Mouse (Mus musculus) kidney, postnatal 0 days (tissue): ENCODE data around the gene Szrd1. TPM values are rescaled to one million over a fixed set of nuclear protein-coding genes. Genes with fewer than 3 reads are reported as not detected.
"Not testable (repeated sequence)": the region's sequence is repeated elsewhere in the genome, so short reads cannot be mapped to it uniquely, and the experiment has no call there.

ENCODE experiments used
- ATAC-seq: fragments of 200-750 bp; cut with Nextera tagmentation; replicated peaks from 2 replicates; pipeline ENCODE4 v1.8.0; 2017; ENCODE audit warnings: low read depth, moderate number of reproducible peaks, moderate TSS enrichment, moderate library complexity; ENCODE audit not compliant: low FRiP score
- DNase-seq: peaks from one replicate; pipeline ENCODE4 v3.0.0-alpha.2; 2016; ENCODE audit warnings: low spot score
- H3K27ac ChIP-seq: fragments of 300-500 bp; sonication (generic); 2 replicates; pipeline ENCODE4 v1.5.1; 2014; ENCODE audit warnings: mild to moderate bottlenecking
- H3K27me3 ChIP-seq: fragments of 300-500 bp; sonication (generic); 2 replicates; pipeline ENCODE4 v1.6.1; 2014; ENCODE audit warnings: low read length, mixed read lengths; ENCODE audit not compliant: insufficient read depth
- H3K36me3 ChIP-seq: fragments of 300-500 bp; sonication (generic); 2 replicates; pipeline ENCODE4 v1.6.1; 2014; ENCODE audit warnings: low read length, mixed read lengths; ENCODE audit not compliant: insufficient read depth
- H3K4me1 ChIP-seq: fragments of 300-500 bp; sonication (generic); replicated peaks from 2 replicates; pipeline ENCODE4 v1.6.1; 2014; ENCODE audit warnings: antibody characterized with exemption, low read length, mixed read lengths; ENCODE audit not compliant: insufficient read depth
- H3K4me2 ChIP-seq: fragments of 300-500 bp; sonication (generic); 2 replicates; pipeline ENCODE4 v1.6.1; 2014; ENCODE audit warnings: mild to moderate bottlenecking, low read length, moderate library complexity, mixed read lengths
- H3K4me3 ChIP-seq: fragments of 300-500 bp; sonication (generic); replicated peaks from 2 replicates; pipeline ENCODE4 v1.5.1; 2014; ENCODE audit warnings: low read depth, low read length
- H3K9ac ChIP-seq: fragments of 300-500 bp; sonication (generic); 2 replicates; pipeline ENCODE4 v1.6.1; 2014; ENCODE audit warnings: low read depth, low read length
- H3K9me3 ChIP-seq: fragments of 300-500 bp; sonication (generic); replicated peaks from 2 replicates; pipeline ENCODE4 v1.6.1; 2016; ENCODE audit warnings: low read length, inconsistent platforms, mixed read lengths
- CTCF ChIP-seq: IDR thresholded peaks from 2 replicates; pipeline ENCODE4 v1.5.1; 2016; ENCODE audit warnings: antibody characterized with exemption, low read depth, mild to moderate bottlenecking, moderate library complexity
- WGBS: fragments of 180-500 bp; shearing (Covaris S2); extraction: QIAGEN DNeasy Blood & Tissue Kit; methylation state at CpG from one replicate; pipeline ENCODE4 v1.1.7; 2014; 5-methylcytosine and 5-hydroxymethylcytosine counted together
- polyA plus RNA-seq: library from polyadenylated mRNA; unstranded; fragments of >200 nt; fragmentation: Nextera tagmentation; extraction: Ambion mirVana; gene quantifications from 2 replicates; pipeline ENCODE4 v1.2.1, GENCODE M21; 2015

The Szrd1 gene
- polyA plus RNA-seq, 1 experiment from 2014 or later, result 38.0 TPM

GRCm38 (mm10) chr4:141138425-141139115 lies 1.0 kb downstream of the Szrd1 start:
- Histone ChIP-seq H3K9me3 (no peaks in the 10 kb centered on the region), H3K4me1 (peaks cover 30% of the 10 kb centered on the region), H3K36me3 (no peaks in the 10 kb centered on the region), H3K27me3 (no peaks in the 10 kb centered on the region), H3K9ac (peak overlapping the region; percentile 88), H3K27ac (peak overlapping the region; percentile 97), H3K4me2 (peak overlapping the region; percentile 84), H3K4me3 (peak overlapping the region; percentile 94)
- no peak; the same call in 1 of the 2 replicates for ATAC-seq
- DNase-seq, result peak; percentile 86
- WGBS, result under 1% methylated on average over 28 of the region's 29 CpGs
- TF ChIP-seq CTCF, result 0 out of 2 replicates have a peak, but pooled peaks have one; percentile 3

DNA sequence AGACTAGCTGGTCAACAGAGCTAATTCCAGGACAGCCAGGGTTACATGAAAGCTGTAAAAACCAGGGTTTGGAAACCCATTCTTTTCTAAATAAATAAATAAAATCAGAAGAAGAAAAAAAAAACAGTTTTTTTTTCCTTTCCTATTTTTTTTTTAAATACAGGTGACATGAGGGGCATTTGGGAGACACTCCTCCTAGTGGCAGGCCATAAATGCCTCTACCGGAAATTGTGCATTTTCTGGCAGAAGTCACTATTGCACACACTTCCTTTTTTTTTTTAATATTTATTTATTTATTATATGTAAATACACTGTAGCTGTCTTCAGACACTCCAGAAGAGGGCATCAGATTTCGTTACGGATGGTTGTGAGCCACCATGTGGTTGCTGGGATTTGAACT lies 1.8 kb downstream of the Szrd1 start:
- Histone ChIP-seq H3K4me2 (peak overlapping the region; percentile 84; the same call in 1 of the 2 replicates), H3K27ac (peak overlapping the region; percentile 97; the same call in 1 of the 2 replicates), H3K4me1 (peaks cover 37% of the 10 kb centered on the region)
- not testable (repeated sequence) for H3K9ac ChIP-seq, DNase-seq, H3K9me3 ChIP-seq, H3K27me3 ChIP-seq, H3K36me3 ChIP-seq, ATAC-seq, H3K4me3 ChIP-seq
- TF ChIP-seq CTCF, result peak; percentile 39; the same call in 1 of the 2 replicates
- WGBS, result 50% methylated on average over 3 of the region's 3 CpGs

DNA sequence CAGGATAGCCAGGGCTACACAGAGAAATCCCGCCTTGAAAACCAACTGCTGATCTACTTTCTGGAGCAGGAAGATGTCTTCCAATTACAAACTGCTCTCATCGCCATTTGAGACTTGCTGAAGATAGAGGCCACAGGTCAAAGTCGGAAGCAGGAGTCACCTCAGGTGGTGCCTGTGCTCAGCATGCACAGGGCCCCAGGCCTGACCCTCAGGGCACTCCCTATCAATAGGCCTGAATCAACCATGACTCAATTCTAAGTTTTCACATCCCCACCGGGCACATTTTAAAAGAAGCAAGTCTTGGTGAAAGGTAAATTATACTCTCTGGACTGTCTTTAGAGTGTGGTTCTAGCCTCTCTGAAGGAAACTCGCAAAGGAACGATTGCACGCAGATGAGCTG lies 3.4 kb downstream of the Szrd1 start:
- Histone ChIP-seq H3K9ac (no peak overlapping the region), H3K4me3 (no peak overlapping the region), H3K4me2 (no peak overlapping the region), H3K27ac (no peak overlapping the region), H3K4me1 (peaks cover 47% of the 10 kb centered on the region), H3K9me3 (no peaks in the 10 kb centered on the region), H3K36me3 (no peaks in the 10 kb centered on the region), H3K27me3 (no peaks in the 10 kb centered on the region)
- ATAC-seq (no peak), DNase-seq (no peak)
- TF ChIP-seq CTCF, result no peak
- 75% methylated on average over 7 of the region's 7 CpGs for WGBS

DNA sequence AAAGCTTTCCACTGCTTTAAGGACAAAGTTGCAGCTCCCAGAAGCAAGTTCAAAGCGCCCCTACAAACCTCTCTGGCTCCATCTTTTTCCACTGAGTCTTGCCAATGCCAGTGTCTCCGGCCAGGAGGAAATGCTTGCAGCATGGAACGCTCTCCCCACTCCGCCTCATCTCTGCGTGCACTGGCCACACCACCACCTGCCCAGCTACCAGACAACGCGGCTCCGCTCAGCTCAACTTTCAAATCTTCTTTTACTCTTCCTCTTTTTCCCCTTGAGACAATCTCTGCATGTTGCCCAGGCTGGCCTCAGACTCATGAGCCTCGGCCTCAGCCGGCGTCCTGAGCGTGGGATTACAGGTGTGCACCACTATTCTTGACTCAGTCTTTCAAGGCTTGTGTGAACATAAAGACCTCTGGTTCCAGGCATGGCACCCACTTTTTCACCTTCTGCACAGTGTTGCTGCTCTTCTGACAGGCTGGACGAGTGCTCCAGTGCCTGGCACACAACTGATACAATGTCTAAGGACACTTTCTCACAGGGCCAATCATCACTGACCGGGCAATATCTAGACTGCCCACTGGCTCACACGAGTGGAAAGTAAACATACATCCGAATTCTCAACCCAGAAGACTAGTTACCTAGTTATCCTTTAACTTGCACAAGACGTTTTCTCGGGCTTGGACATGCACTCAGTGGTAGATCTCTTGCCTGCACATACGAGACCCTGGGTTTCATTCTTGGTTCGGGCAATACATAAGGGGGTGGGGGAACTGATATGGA lies 4.6 kb downstream of the Szrd1 start:
- ATAC-seq (no peak), DNase-seq (no peak)
- H3K4me1 ChIP-seq, result peaks cover 55% of the 10 kb centered on the region
- no peaks in the 10 kb centered on the region for H3K36me3 ChIP-seq
- no peaks in the 10 kb centered on the region for H3K9me3 ChIP-seq
- H3K4me2 ChIP-seq, result 0 out of 2 replicates have a peak overlapping the region, but pooled peaks have one; percentile 8
- no peak overlapping the region for H3K9ac ChIP-seq
- no peaks in the 10 kb centered on the region for H3K27me3 ChIP-seq
- H3K4me3 ChIP-seq, result no peak overlapping the region
- WGBS, result 68% methylated on average over 20 of the region's 20 CpGs
- H3K27ac ChIP-seq, result peak overlapping the region; percentile 76; the same call in 1 of the 2 replicates
- TF ChIP-seq CTCF, result no peak

GRCm38 (mm10) chr4:141134031-141134441 lies 5.5 kb downstream of the Szrd1 start:
- ATAC-seq, result no peak
- peak; percentile 43 for DNase-seq
- H3K27me3 ChIP-seq, result no peaks in the 10 kb centered on the region
- no peak overlapping the region for H3K9ac ChIP-seq
- peaks cover 58% of the 10 kb centered on the region for H3K4me1 ChIP-seq
- H3K27ac ChIP-seq, result peak overlapping the region; percentile 76
- no peaks in the 10 kb centered on the region for H3K36me3 ChIP-seq
- H3K9me3 ChIP-seq, result no peaks in the 10 kb centered on the region
- H3K4me3 ChIP-seq, result no peak overlapping the region
- 50% methylated on average over 8 of the region's 8 CpGs for WGBS
- no peak for TF ChIP-seq CTCF
- H3K4me2 ChIP-seq, result no peak overlapping the region

DNA sequence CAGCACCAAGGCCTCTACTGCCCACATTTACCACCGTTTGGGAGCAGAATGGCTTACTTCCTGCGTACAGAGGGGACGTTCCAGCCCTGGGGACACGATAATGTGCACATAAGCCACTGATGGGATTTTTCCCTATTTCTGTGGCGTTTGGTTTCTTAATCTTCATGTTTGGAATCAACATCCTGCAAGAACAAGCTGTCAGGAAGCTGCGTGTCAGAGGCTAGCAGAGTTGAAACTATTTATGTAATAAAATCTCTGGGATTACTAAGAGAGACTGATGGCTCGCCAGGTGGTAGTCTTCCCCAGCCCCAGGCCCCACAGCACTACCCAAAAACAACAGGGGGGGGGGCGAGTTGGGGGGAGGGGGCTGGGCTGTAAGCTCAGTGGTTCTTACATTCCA lies 6.3 kb downstream of the Szrd1 start:
- Histone ChIP-seq H3K27me3 (no peaks in the 10 kb centered on the region), H3K36me3 (no peaks in the 10 kb centered on the region), H3K9ac (no peak overlapping the region), H3K9me3 (no peaks in the 10 kb centered on the region), H3K4me1 (peaks cover 58% of the 10 kb centered on the region), H3K4me2 (peak overlapping the region; percentile 13; the same call in 1 of the 2 replicates), H3K4me3 (no peak overlapping the region), H3K27ac (peak overlapping the region; percentile 91)
- DNase-seq (peak; percentile 85), ATAC-seq (no peak)
- TF ChIP-seq CTCF, result no peak
- 41% methylated on average over 8 of the region's 8 CpGs for WGBS
